Mouse (Mus musculus) forebrain, embryonic 13.5 days (tissue): Measurements from ENCODE around the gene Prkg1. TPM values are rescaled to one million over a fixed set of nuclear protein-coding genes. Genes with fewer than 3 reads are reported as not detected.
"Not testable (repeated sequence)": the region's sequence is repeated elsewhere in the genome, so short reads cannot be mapped to it uniquely, and the experiment has no call there.

Experiments
- ATAC-seq: fragments of 200-750 bp; cut with Nextera tagmentation; 2 replicates; pipeline ENCODE4 v1.8.0; 2017
- H3K27ac ChIP-seq: fragments of 300-500 bp; sonication (generic); 2 replicates; pipeline ENCODE4 v1.5.1; 2015; ENCODE audit warnings: inconsistent platforms, mild to moderate bottlenecking, moderate library complexity
- H3K27me3 ChIP-seq: fragments of 300-500 bp; sonication (generic); 2 replicates; pipeline ENCODE4 v1.6.1; 2015; ENCODE audit warnings: mild to moderate bottlenecking, inconsistent platforms
- H3K36me3 ChIP-seq: fragments of 300-500 bp; sonication (generic); 2 replicates; pipeline ENCODE4 v1.6.1; 2015; ENCODE audit warnings: mild to moderate bottlenecking, inconsistent platforms; ENCODE audit not compliant: poor library complexity, severe bottlenecking
- H3K4me1 ChIP-seq: fragments of 300-500 bp; sonication (generic); 2 replicates; pipeline ENCODE4 v1.6.1; 2015; ENCODE audit warnings: inconsistent platforms
- H3K4me2 ChIP-seq: fragments of 300-500 bp; sonication (generic); 2 replicates; pipeline ENCODE4 v1.6.1; 2015; ENCODE audit warnings: inconsistent platforms, mild to moderate bottlenecking, moderate library complexity
- H3K4me3 ChIP-seq: fragments of 300-500 bp; sonication (generic); 2 replicates; pipeline ENCODE4 v1.5.1; 2015; ENCODE audit warnings: mild to moderate bottlenecking, inconsistent platforms
- H3K9ac ChIP-seq: fragments of 300-500 bp; sonication (generic); 2 replicates; pipeline ENCODE4 v1.6.1; 2015; ENCODE audit warnings: mild to moderate bottlenecking, inconsistent platforms
- H3K9me3 ChIP-seq: fragments of 300-500 bp; sonication (generic); replicated peaks from 2 replicates; pipeline ENCODE4 v1.6.1; 2016; ENCODE audit warnings: inconsistent platforms
- WGBS: fragments of 180-500 bp; shearing (Covaris S2); methylation state at CpG from one replicate; pipeline ENCODE4 v1.1.7; 2015; 5-methylcytosine and 5-hydroxymethylcytosine counted together
- polyA plus RNA-seq: library from polyadenylated mRNA; unstranded; fragments of >200 nt; fragmentation: Nextera tagmentation; extraction: Ambion mirVana; gene quantifications from 2 replicates; pipeline ENCODE4 v1.2.1, GENCODE M21; 2015

The Prkg1 gene
- polyA plus RNA-seq, 1 experiment from 2014 or later, result 1.3 TPM

DNA sequence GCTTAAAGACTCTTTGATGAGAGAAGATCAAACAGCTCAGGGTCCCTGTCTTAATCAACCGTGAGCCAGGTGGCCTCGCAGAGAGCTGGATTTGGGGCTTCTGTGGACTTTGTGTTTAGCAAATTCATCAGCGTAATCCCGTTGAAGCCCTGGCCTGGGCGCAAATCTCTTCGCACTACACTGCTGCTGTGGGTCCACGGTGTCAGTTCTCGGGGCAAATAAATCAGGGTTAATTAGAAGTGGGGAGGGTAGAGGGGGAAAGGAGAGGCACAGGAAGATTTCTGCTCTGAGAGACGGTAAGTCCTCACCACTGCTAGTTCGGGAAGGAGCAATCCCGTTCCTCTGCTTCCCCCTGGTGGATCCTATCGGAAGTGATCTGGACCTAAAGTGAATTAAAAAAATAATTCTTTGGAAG is 1210.4 kb downstream of the Prkg1 start:
- ATAC-seq, result peak; percentile 79
- Histone ChIP-seq H3K36me3 (no peaks in the 10 kb centered on the region), H3K9me3 (no peaks in the 10 kb centered on the region), H3K4me3 (peak overlapping the region; percentile 18), H3K27me3 (peaks cover 45% of the 10 kb centered on the region), H3K4me2 (peak overlapping the region; percentile 55), H3K9ac (peak overlapping the region; percentile 39), H3K4me1 (peaks cover 11% of the 10 kb centered on the region), H3K27ac (no peak overlapping the region)
- under 1% methylated on average over 12 of the region's 12 CpGs for whole genome bisulfite sequencing

- Histone ChIP-seq H3K27ac (no peak overlapping the region), H3K4me3 (no peak overlapping the region), H3K27me3 (peaks cover 53% of the 10 kb centered on the region), H3K36me3 (no peaks in the 10 kb centered on the region), H3K4me2 (no peak overlapping the region), H3K9ac (no peak overlapping the region), H3K9me3 (no peaks in the 10 kb centered on the region), H3K4me1 (peaks cover 18% of the 10 kb centered on the region)
- no peak for ATAC-seq
- 2% methylated on average over 4 of the region's 4 CpGs for WGBS
Observed at GRCm38 (mm10) chr19:30553740-30554139, 1211.1 kb downstream of the Prkg1 start.

- Histone ChIP-seq H3K4me1 (peaks cover 27% of the 10 kb centered on the region), H3K9me3 (no peaks in the 10 kb centered on the region), H3K36me3 (no peaks in the 10 kb centered on the region), H3K27me3 (peaks cover 67% of the 10 kb centered on the region), H3K27ac (no peak overlapping the region), H3K4me2 (no peak overlapping the region), H3K9ac (no peak overlapping the region), H3K4me3 (no peak overlapping the region)
- WGBS, result 60% methylated on average over 8 of the region's 8 CpGs
- ATAC-seq, result no peak
Observed at GRCm38 (mm10) chr19:30552260-30552659, 1212.6 kb downstream of the Prkg1 start.

DNA sequence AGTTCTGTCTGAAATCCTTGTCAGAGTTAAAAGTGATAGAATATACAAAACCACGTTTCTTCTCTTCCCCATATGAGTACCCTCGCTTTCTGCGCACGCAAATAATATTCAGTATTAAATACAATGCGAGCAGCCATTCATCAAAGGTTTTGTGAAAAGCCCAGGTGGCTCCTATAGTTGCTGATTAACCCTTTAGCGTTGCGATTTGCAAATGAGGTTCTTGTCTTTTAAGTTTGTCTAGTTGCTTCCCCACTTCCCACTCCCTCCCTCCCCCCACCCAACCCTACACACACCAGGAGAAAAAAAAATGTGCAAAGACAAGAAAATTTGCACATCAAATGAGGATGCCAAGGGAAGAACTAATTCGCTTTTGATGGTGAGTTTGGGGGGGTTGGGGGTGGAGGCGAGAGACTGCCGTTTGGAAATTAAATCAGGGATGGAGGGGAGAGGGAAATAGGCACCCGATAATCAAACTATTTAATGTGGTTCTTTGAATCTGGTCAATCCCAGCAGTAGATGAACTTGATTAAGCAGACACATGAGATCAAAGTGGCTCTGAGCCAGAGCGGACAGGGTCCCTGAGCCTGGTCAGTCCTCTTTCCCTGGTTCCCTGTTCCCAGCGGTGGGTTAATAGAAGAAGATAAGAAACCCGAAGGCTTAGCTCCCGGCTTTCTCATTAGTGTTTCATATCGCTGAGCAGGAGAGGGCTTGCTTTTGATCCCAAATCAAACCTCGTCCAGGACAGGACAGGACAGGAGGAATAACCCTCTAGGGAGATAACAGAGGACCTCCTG is 1214.8 kb downstream of the Prkg1 start:
- under 1% methylated on average over 17 of the region's 17 CpGs for WGBS
- H3K27me3 ChIP-seq, result peaks cover 88% of the 10 kb centered on the region

GRCm38 (mm10) chr19:30549044-30549853 is 1215.6 kb downstream of the Prkg1 start, which contains the start of gene Dkk1:
Gene Dkk1 (minus strand): TSS chr19:30549665.
- H3K4me3 ChIP-seq, result peak within 1 kb of the TSS; percentile 40
- ATAC-seq, result peak; percentile 76
- no peaks in the 10 kb centered on the region for H3K9me3 ChIP-seq
- WGBS, result under 1% methylated on average over 26 of the region's 26 CpGs
- H3K36me3 ChIP-seq, result no peaks in the 10 kb centered on the region
- peak within 1 kb of the TSS; percentile 51 for H3K9ac ChIP-seq
- peaks cover 87% of the 10 kb centered on the region for H3K27me3 ChIP-seq
- peaks cover 27% of the 10 kb centered on the region for H3K4me1 ChIP-seq
- H3K27ac ChIP-seq, result no peak within 1 kb of the TSS
- H3K4me2 ChIP-seq, result peak within 1 kb of the TSS; percentile 68

More for the DNA sequence above, 1214.8 kb downstream of the Prkg1 start:
- Histone ChIP-seq H3K9ac (no peak overlapping the region), H3K4me3 (peak overlapping the region; percentile 40), H3K36me3 (no peaks in the 10 kb centered on the region), H3K27ac (no peak overlapping the region), H3K4me1 (peaks cover 27% of the 10 kb centered on the region), H3K9me3 (no peaks in the 10 kb centered on the region), H3K4me2 (peak overlapping the region; percentile 68)
- peak; percentile 28 for ATAC-seq

DNA sequence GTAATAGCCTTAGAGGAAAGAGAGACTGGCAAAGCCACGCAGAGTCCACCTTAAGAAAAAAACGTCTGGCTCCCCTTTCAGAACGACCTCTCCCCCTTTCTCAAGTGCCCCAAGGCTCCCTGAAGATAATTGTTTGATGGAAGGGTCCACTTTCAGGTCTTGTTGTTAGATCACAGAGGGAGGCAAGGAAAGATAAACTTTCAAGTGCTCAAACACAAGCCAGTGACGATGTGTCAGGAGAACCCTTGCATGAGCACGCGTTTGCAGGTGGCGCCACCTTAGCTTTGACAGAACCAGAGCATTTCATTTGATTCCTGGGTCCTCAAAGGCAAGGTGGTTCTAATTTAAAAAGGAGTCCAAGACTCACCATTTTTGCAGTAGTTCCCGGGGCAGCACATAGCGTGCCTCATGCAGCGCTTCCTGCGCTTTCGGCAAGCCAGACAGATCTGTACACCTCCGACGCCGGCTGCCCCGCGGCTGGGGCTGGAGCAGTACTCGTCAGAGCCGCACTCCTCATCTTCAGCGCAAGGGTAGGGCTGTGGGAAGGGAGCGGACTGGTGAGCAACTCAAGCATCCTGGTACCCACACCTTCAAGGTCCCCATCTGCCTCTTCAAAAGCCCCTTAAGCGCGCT is 1216.3 kb downstream of the Prkg1 start:
- H3K27ac ChIP-seq, result no peak overlapping the region
- WGBS, result 1% methylated on average over 23 of the region's 23 CpGs

GRCm38 (mm10) chr19:30539365-30539941 is 1225.4 kb downstream of the Prkg1 start:
- H3K9ac ChIP-seq, result peak overlapping the region; percentile 57
- 4% methylated on average over 41 of the region's 44 CpGs for WGBS
- H3K27ac ChIP-seq, H3K4me1 ChIP-seq, ATAC-seq, H3K9me3 ChIP-seq, H3K36me3 ChIP-seq: not testable (repeated sequence)
- H3K4me3 ChIP-seq, result peak overlapping the region; percentile 43
- H3K4me2 ChIP-seq, result peak overlapping the region; percentile 68
- H3K27me3 ChIP-seq, result peaks cover 33% of the 10 kb centered on the region

More for the DNA sequence above, 1216.3 kb downstream of the Prkg1 start:
- Histone ChIP-seq H3K4me2 (peak overlapping the region; percentile 68), H3K9ac (0 out of 2 replicates have a peak overlapping the region, but pooled peaks have one; percentile 51), H3K9me3 (no peaks in the 10 kb centered on the region), H3K36me3 (no peaks in the 10 kb centered on the region), H3K27me3 (peaks cover 81% of the 10 kb centered on the region), H3K4me3 (peak overlapping the region; percentile 40), H3K4me1 (peaks cover 27% of the 10 kb centered on the region)
- ATAC-seq, result peak; percentile 58

- ATAC-seq, result no peak
- Histone ChIP-seq H3K9ac (no peak overlapping the region), H3K27me3 (no peaks in the 10 kb centered on the region), H3K36me3 (no peaks in the 10 kb centered on the region), H3K9me3 (no peaks in the 10 kb centered on the region), H3K4me1 (no peaks in the 10 kb centered on the region), H3K4me3 (no peak overlapping the region), H3K27ac (no peak overlapping the region), H3K4me2 (no peak overlapping the region)
- 79% methylated on average over 6 of the region's 6 CpGs for WGBS
Observed at GRCm38 (mm10) chr19:30516771-30517170, 1248.1 kb downstream of the Prkg1 start.

Other genes with a start within 250 kb of the Prkg1 start
- not detected in 2 replicates for gene A1cf, start 103.7 kb upstream of the Prkg1 start, polyA plus RNA-seq